Mouse (Mus musculus): ENCODE results near the gene Zbtb1.

DNA sequence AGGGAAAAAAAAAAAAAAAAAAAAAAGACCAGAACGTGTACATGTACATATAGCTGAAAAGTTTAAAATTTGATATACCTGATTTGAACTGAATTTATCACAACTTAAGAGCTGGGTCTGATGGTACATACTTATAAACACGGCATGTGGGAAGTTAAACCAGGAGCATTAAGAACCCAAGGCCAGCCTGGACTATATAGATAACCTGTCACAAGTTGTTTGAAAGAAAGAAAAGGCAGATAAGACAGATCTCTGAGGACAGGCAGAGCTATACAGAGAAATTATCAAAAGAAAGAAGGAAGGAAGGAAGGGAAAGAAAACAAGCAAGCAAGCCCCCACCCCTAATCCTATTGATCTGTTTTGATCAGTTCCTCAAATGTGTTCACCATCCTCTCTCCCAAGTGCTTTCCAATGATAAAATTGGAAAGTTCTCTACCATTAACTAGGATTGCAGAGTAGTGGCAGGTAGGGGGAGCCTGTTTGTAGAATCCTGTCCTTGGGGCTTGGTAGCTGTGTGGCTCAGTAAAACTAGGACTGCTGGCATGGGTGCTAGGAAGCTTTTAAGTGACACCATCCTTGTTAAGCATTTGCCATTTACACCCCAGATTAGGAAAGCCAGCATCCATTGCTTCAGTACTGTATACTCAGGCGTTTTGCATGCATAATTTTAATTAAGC lies 21.7 kb downstream of the Zbtb1 start:
- TF ChIP-seq CTCF (IDR thresholded peaks at IDR 0.05; ENCODE audit: extremely low read depth, insufficient read length, insufficient replicate concordance, low read depth, low read length) (no peak), POLR2A (IDR thresholded peaks at IDR 0.05; ENCODE audit: low read depth, low read length) (no peak)

Data from small intestine, adult 2 months (tissue).